Mouse (Mus musculus): ENCODE results near the gene Fhit. TPM values are rescaled to one million over a fixed set of nuclear protein-coding genes. Genes with fewer than 3 reads are reported as not detected.

The Fhit gene
- total RNA-seq, 1 experiment from 2014 or later, result not detected

DNA sequence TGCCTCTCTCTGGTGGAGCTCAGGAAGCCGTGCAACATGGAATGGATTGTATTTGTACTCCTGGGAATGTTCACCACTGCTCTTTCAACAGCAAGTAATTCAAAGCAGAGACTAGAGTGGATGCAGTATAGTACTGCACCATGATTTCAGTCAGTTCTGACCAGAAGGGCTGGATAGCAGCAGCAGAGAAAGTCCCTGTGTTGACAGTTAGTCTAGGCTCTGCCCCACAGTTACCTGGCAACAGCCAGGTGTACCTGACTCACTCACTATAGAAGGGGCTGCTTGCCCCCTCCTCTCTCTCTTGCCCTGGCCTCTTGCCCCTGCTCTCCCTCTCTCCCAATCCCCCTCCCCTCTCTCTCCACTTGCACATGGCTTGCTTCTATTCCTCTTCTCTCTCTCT lies 1542.0 kb downstream of the Fhit start:
- no peak for ATAC-seq (replicated peaks; ENCODE audit: insufficient number of reproducible peaks, low FRiP score, low TSS enrichment, poor library complexity, severe bottlenecking)

DNA sequence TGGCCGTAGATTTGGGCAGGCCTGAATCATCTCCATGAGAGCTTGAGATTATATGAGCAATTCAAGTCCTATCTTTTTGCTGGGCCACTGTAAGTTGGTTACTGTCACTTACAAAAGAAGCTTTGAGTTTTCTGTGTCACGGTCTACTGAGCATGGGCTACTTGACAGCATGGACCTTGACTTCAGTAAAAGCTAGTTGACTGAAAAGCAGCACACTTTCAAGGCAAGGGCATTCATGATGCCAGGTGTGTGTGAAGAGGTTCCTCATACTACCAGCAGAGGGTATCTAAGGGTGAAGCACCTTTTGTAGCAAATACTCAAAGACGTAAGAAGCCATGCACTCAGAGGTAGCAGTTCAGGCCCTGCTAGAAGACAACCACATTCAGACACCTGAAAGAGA lies 1548.7 kb downstream of the Fhit start:
- no peak for ATAC-seq (replicated peaks; ENCODE audit: insufficient number of reproducible peaks, low FRiP score, low TSS enrichment, poor library complexity, severe bottlenecking)

DNA sequence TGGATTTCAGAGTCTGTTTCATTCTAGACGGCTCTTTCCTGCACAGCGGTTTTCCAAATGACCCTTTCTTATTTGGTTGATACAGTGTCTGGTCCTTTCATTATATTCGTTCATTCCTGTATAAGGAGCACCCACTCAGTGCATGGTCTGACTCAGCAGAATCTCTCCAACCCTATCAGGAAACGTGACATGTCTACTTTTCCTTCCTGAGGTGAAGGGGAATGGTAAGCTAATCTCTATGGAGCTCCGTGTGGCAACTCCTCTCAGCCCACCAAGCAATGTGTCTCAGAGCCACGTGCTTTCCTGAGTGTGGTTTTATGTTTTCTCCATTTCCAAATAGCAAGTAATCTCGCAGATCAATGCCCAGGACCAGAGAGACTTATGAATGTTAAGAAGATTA lies 1552.7 kb downstream of the Fhit start:
- ATAC-seq (replicated peaks; ENCODE audit: insufficient number of reproducible peaks, low FRiP score, low TSS enrichment, poor library complexity, severe bottlenecking), result no peak

DNA sequence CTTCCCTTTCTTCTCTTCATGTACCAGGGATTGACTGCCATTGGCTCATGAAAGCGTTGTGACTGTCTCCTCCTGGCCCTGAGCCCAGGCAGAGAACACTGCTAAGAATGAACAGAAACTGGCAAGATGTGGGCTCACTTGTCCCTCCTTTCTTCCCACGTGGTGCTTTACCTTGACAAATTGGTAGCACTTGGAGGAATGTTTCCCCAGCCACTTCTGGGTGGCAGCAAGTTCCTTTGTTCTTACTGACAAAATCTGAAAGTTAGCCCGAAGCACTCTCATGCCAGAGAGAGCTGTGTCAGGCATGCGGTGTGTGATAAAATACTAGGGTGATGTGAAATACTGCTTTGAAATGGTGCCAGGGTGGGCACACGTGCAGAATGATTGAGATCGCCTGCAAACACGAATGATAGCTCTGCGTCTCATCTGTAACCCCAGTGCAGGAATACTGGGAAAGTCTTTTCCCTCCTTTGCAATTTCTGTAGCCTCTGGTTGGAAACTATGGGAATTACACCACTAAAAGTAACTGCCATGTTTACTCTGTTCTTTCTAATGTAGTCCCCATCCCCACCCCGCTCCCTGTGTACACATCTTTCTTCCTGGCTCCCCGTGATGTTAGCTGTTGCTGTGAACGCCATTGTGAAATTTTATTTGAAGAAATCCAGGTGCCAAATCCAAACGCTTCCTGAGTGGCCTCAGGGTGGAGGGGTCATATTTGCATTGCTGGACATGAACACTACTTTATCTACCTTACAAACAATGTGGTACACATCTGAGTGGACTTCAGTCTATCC lies 1555.1 kb downstream of the Fhit start:
- ATAC-seq (replicated peaks; ENCODE audit: insufficient number of reproducible peaks, low FRiP score, low TSS enrichment, poor library complexity, severe bottlenecking), result no peak

DNA sequence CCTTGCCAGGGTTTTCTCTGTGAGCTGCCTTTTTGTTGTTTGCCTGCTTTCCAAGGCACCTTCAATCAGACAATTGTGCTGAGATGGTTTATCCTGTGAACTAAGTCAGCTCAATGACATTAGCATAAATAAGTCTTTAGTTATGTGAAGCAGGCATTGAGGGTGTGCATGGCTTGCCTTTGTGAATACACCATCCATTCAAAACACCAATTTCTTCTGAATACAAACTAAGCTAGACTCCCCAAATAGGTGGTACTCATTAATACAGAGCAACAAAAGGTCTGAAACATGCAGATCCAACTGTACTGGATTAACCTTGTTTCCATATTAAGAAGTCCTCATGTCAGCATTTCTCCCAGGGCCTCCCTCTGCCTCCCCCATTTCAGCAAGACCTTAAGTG lies 1561.6 kb downstream of the Fhit start:
- no peak for ATAC-seq (replicated peaks; ENCODE audit: insufficient number of reproducible peaks, low FRiP score, low TSS enrichment, poor library complexity, severe bottlenecking)

DNA sequence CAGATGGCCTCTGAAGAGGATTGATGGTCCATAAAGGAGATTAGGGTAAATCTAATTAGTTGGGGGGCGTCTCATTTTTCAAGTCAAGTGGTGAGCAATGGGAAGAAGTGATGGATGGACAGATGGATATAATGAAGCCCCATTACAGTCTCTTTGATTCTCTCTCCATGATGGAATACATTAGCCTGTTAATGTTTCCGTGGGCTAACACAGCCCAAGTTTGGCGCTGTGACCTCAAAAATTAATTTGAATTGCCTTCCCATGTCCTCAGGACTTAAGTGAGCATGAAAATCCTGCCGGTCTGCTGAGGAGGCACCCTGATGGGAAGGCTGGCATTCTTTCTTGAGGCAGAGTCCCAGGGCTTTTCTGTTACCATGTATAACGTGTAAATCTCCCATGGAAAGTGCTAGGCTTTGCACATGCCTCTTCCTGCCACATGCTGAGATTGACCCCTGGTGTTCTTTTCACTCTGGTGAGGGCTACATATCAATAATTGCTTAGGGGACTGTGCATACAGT lies 1564.3 kb downstream of the Fhit start:
- ATAC-seq (replicated peaks; ENCODE audit: insufficient number of reproducible peaks, low FRiP score, low TSS enrichment, poor library complexity, severe bottlenecking), result no peak

DNA sequence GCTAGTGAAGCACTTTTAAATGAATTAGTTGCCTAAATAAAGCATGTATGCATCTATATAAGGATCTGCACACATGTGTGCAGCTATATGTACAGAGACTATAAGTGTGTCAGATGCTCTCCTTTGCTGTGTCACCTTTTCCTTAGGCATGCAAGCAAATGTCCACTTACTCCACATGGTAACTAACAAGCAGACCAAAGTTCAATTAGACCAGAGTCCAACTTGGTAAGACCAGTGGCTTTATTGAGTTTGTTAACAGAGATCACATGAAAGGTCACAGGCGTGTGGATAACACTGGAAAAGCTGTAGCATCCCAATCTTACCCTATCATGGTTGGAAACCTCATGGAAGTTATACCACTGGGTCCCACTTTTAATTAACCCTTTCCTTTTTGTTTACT lies 1572.7 kb downstream of the Fhit start:
- no peak for ATAC-seq (replicated peaks; ENCODE audit: insufficient number of reproducible peaks, low FRiP score, low TSS enrichment, poor library complexity, severe bottlenecking)

DNA sequence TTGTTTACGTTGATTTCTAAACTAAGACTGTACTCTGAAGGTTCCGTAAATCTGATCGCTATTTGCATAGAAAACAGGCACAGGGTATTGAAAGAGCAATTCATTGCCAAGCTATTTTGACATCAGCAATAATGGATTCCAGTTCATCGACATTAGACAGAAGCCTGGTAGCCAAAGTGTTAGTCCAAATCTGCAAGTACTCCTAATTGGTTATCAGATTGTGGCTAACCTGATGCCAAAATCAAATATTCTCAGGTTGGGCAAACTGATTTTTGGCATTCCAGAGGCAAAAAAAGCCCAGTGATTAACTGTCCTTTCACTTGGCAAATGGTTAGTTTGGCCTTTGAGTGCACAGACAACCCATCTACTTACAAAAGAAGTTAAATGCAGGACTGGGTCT lies 1573.9 kb downstream of the Fhit start:
- no peak for ATAC-seq (replicated peaks; ENCODE audit: insufficient number of reproducible peaks, low FRiP score, low TSS enrichment, poor library complexity, severe bottlenecking)

DNA sequence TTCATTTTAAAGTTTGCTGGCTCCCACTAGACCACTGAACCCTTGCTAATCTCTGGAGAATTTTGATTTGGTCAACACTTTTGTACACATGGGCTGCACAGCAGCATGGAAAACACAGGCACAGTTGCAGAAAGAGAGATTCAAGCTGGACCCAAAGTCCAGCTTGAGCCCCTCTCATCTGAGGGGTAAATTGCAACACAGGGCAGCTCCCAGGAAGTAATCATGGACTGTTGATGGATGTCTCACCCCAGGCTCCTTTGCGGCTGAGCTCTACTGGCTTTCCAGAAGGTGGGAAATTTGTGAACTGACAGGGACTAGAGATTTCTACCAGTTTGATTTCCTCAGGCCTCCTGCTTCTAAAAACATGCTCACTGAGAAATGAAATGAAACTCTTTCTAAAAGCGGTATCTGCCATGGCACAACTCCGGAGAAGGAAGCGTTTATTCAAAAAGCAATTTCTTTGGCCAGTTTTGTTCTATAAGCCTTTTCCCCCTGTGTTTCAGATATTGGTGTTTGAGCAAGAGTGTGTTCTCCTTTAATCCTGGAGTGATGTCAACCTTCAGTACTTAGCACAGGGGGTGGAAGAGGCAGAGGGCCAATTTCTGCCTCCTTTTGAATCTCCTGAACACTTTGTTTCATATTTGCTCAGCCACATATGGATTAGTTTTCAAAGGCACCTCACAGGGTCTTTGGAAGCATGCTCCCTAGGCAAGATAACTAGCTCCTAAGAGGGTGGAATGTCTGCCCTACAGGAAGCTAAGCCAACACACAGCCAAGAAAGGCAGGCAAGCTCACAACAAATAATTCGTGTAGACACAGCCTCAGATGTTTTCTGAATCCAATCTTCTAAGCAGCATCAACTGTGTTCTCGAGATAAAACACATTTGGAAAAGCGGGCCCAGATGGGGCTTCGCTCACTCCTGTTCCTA lies 1578.3 kb downstream of the Fhit start:
- no peak for ATAC-seq (replicated peaks; ENCODE audit: insufficient number of reproducible peaks, low FRiP score, low TSS enrichment, poor library complexity, severe bottlenecking)

DNA sequence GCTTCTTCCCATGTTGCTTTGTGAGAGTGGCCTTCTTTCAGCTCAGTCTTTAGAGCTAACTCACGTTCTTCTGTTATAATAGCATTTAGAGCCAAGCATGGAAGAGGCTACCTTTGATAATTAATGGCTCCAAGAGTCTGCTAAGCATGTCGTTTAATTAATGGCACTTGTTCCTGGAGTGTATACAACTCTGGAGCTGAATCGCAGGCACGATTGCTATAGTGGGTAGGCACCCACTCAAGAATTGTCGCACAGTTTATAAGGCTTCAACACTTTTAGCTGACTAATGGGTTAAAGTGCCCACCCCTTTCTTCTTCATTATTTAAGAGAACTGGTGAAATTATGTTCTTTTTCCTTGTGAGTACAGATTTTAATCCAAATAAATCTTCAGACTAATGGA lies 1605.5 kb downstream of the Fhit start:
- no peak for ATAC-seq (replicated peaks; ENCODE audit: insufficient number of reproducible peaks, low FRiP score, low TSS enrichment, poor library complexity, severe bottlenecking)

DNA sequence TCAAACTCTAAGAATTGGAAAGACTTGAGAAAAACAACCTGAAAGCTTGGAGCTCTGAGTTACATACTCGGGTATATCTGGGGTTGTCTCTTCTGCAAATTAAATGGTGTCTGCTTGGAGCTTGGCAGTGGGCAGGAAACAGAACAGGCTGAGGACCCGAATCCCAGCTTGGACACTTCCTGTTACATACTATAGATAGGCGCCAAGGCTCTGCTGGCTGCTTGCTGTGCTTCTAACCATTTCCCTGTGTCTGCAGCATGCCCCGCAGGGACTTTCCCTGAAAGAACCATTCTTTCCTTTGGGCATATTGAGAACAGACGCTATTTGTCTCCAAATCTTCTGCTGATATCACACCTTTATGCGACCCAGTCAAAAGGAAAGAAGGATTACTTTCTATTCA lies 1606.0 kb downstream of the Fhit start:
- ATAC-seq (replicated peaks; ENCODE audit: insufficient number of reproducible peaks, low FRiP score, low TSS enrichment, poor library complexity, severe bottlenecking), result no peak

DNA sequence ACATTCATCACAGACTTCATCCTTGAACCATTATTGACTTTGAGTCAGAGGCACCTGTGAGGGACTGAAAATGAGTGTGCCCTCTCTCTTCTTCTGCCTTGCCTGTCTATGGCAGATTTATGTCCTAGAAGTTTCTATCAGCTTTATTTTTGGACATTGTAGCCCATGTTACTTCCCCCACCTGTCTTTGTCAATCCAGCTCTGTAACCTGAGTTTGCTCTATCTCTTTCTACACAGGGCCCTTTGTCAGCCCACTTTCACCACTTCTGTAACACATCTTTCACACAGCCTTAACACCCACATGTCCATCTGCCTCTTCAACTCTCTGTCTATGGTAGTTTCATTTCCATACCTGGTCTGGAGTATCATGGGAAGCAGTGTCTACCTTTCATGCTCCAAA lies 1609.7 kb downstream of the Fhit start:
- ATAC-seq (replicated peaks; ENCODE audit: insufficient number of reproducible peaks, low FRiP score, low TSS enrichment, poor library complexity, severe bottlenecking), result no peak

DNA sequence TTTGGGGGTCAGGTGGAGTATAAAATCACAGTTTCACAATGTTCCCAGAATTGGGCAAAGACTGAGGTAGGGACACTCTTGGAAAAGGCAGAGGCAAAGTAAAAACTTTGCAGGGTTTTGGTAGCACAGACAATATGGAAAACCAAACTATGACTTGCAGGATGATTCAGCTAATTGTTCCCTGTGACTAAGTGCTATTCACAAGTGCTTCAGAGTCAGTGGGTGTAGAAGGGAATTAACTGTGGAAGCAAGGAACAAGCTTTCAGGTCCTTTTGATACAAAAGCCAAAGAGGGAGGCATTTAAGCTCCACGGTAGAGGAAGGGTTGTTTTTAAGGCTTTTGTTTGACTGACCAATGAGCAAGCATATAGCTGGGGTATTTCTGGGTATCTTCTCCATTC lies 1613.9 kb downstream of the Fhit start:
- ATAC-seq (replicated peaks; ENCODE audit: insufficient number of reproducible peaks, low FRiP score, low TSS enrichment, poor library complexity, severe bottlenecking), result no peak

DNA sequence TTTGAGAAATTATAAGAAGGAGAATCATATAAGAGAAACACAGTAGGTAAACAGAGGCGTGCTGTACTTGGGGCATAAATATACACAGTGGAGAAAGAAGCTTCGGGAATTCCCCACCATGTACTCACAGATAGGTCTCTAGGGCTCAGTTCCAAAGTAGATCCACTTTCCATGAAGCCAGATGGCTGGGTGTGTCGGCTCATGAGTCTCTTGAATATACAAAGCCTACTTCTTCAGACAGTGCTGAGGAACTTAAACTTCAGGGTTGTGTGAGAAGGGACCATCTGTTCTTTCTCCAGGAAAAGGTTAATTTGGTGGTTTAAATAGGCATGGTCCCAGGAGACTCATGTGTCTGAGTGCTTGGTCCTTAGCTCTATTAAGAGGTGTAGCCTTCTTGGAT lies 1617.5 kb downstream of the Fhit start:
- ATAC-seq (replicated peaks; ENCODE audit: insufficient number of reproducible peaks, low FRiP score, low TSS enrichment, poor library complexity, severe bottlenecking), result no peak

DNA sequence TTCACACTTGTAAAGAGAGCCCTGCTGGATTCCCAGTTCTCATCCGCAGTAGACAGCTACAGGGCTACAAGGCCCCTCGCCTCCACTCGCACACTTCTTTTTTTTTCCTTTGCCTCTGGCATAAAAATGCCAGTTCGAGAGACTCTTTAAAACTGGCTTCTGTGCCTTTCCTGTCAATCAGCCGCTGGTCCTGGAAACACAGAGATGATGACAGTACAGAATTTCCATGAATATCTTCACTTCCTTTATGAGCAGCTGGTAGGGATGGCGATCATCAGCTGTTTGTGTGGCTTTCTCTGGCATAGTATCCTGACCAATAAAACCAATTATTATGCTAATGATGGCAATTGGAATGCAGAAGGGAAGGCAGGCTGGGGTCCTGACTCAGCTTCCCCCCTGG lies 1626.3 kb downstream of the Fhit start:
- ATAC-seq (replicated peaks; ENCODE audit: insufficient number of reproducible peaks, low FRiP score, low TSS enrichment, poor library complexity, severe bottlenecking), result no peak

DNA sequence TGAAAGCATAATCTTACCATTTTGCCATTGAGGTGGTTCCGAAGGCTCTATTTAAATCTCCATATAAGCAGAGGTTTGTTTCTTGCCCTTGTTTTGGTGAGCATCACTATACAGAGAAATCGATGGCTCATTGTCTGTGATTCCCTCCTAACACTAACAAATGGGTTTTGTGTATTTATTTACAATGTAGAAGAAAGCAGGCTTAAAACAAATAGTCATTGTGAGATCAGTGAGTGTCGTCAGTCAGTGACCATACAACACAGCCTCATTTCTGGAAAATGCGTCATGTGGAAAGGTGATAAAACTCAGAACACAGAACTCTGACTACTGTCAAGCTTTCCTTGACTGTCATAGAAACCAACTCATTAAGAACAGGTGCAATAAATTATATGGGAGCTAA lies 1632.6 kb downstream of the Fhit start:
- no peak for ATAC-seq (replicated peaks; ENCODE audit: insufficient number of reproducible peaks, low FRiP score, low TSS enrichment, poor library complexity, severe bottlenecking)

DNA sequence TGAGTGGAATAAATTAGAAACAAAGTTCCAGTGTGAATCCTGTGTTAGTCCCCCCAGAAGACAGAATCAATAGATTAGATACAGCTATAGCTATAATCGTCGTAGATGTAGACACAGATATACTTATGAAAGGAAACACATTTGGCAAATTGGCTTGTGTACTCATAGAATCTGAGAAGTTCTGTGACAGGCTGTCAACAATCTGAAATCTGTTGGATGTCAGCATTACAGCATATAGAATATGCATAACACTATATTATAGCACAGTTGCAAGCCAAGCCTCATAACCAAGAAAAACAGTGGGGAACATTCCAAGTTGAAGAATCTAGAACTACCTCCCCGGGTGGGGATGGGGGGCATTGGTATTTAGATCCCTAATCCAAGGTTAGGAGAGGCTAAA lies 1635.7 kb downstream of the Fhit start:
- no peak for ATAC-seq (replicated peaks; ENCODE audit: insufficient number of reproducible peaks, low FRiP score, low TSS enrichment, poor library complexity, severe bottlenecking)

DNA sequence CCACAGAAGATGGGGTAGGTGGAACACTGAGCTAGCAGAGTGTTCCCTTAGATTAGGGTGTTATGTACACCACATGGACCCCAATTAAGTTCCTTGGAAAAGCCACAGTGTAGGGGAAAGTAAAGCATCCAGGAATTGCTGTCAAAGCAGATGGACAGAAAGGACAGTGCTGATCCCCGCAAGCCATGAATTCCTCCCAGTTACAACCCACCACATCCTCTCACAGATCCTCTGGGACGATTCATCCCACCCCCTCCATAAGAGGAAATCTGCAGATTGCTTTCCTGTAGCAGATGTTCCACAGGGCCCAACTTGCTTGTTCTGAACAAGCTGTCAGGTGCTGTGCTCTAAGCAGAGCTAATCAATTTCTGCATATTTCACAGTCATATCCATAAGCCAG lies 1644.2 kb downstream of the Fhit start:
- no peak for ATAC-seq (replicated peaks; ENCODE audit: insufficient number of reproducible peaks, low FRiP score, low TSS enrichment, poor library complexity, severe bottlenecking)

DNA sequence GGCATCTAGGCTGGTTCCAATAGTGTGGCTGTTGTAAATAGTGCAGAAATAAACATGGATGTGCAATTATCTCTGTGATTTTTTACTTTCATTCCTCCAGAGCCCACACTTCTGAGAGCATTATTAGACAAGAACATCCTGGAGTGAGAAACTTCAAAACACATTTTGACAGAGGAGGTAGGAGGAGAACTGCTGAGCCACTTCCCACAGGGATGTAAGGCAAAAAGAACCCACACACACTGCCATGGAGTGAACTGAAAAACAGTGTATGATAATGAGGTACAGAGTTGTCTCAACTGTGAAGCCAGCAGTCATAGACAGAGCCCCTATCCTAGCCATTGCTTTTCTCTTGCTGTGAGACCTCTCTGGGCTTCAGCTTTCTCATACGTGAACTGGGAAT lies 1652.2 kb downstream of the Fhit start:
- no peak for ATAC-seq (replicated peaks; ENCODE audit: insufficient number of reproducible peaks, low FRiP score, low TSS enrichment, poor library complexity, severe bottlenecking)

All from monocyte, adult 5-6 weeks (primary cell).